Mouse (Mus musculus) stomach, embryonic 15.5 days (tissue): ENCODE measurements around the gene Trim14. TPM values are rescaled to one million over a fixed set of nuclear protein-coding genes. Genes with fewer than 3 reads are reported as not detected.

Source experiments
- ATAC-seq: fragments of 200-750 bp; cut with Nextera tagmentation; 2 replicates; pipeline ENCODE4 v1.8.0; 2017; ENCODE audit warnings: low read depth, moderate number of reproducible peaks, moderate TSS enrichment; ENCODE audit not compliant: insufficient read depth, low FRiP score
- H3K27ac ChIP-seq: fragments of 300-500 bp; sonication (generic); 2 replicates; pipeline ENCODE4 v1.5.1; 2015; ENCODE audit warnings: mild to moderate bottlenecking, inconsistent platforms
- H3K27me3 ChIP-seq: fragments of 300-500 bp; sonication (generic); replicated peaks from 2 replicates; pipeline ENCODE4 v1.6.1; 2015; ENCODE audit warnings: inconsistent platforms
- H3K36me3 ChIP-seq: fragments of 300-500 bp; sonication (generic); 2 replicates; pipeline ENCODE4 v1.6.1; 2015; ENCODE audit warnings: inconsistent platforms
- H3K4me1 ChIP-seq: fragments of 300-500 bp; sonication (generic); 2 replicates; pipeline ENCODE4 v1.6.1; 2015; ENCODE audit warnings: inconsistent platforms
- H3K4me2 ChIP-seq: fragments of 300-500 bp; sonication (generic); 2 replicates; pipeline ENCODE4 v1.6.1; 2015; ENCODE audit warnings: mild to moderate bottlenecking, inconsistent platforms
- H3K4me3 ChIP-seq: fragments of 300-500 bp; sonication (generic); replicated peaks from 2 replicates; pipeline ENCODE4 v1.5.1; 2015; ENCODE audit warnings: inconsistent platforms
- H3K9ac ChIP-seq: fragments of 300-500 bp; sonication (generic); 2 replicates; pipeline ENCODE4 v1.6.1; 2015; ENCODE audit warnings: inconsistent platforms
- H3K9me3 ChIP-seq: fragments of 300-500 bp; sonication (generic); 2 replicates; pipeline ENCODE4 v1.6.1; 2016; ENCODE audit warnings: inconsistent platforms
- WGBS: fragments of 180-500 bp; shearing (Covaris S2); methylation state at CpG from one replicate; pipeline ENCODE4 v1.1.7; 2015; 5-methylcytosine and 5-hydroxymethylcytosine counted together
- polyA plus RNA-seq: library from polyadenylated mRNA; unstranded; fragments of >200 nt; fragmentation: Nextera tagmentation; extraction: Ambion mirVana; gene quantifications from 2 replicates; pipeline ENCODE4 v1.2.1, GENCODE M21; 2015

Trim14 gene
- polyA plus RNA-seq, 1 experiment from 2014 or later = 5.3 TPM

- no peak for ATAC-seq
- WGBS = 77% methylated on average over 12 of the region's 12 CpGs
- Histone ChIP-seq H3K9me3 (no peaks in the 10 kb centered on the region), H3K4me3 (no peak overlapping the region), H3K27me3 (no peaks in the 10 kb centered on the region), H3K4me2 (no peak overlapping the region), H3K9ac (no peak overlapping the region), H3K36me3 (peaks cover 28% of the 10 kb centered on the region), H3K27ac (no peak overlapping the region), H3K4me1 (no peaks in the 10 kb centered on the region; the same call in 1 of the 2 replicates)
These were observed 40.4 kb downstream of the Trim14 start for GRCm38 (mm10) chr4:46495543-46495942.

GRCm38 (mm10) chr4:46493071-46493470 is 42.9 kb downstream of the Trim14 start:
- H3K27ac ChIP-seq = no peak overlapping the region
- H3K4me3 ChIP-seq = no peak overlapping the region
- peaks cover 22% of the 10 kb centered on the region for H3K36me3 ChIP-seq
- H3K9me3 ChIP-seq = no peaks in the 10 kb centered on the region
- 96% methylated on average over 6 of the region's 6 CpGs for WGBS
- H3K4me2 ChIP-seq = no peak overlapping the region
- ATAC-seq = no peak
- H3K4me1 ChIP-seq = no peaks in the 10 kb centered on the region; the same call in none of the 2 replicates
- H3K9ac ChIP-seq = no peak overlapping the region
- H3K27me3 ChIP-seq = no peaks in the 10 kb centered on the region

DNA sequence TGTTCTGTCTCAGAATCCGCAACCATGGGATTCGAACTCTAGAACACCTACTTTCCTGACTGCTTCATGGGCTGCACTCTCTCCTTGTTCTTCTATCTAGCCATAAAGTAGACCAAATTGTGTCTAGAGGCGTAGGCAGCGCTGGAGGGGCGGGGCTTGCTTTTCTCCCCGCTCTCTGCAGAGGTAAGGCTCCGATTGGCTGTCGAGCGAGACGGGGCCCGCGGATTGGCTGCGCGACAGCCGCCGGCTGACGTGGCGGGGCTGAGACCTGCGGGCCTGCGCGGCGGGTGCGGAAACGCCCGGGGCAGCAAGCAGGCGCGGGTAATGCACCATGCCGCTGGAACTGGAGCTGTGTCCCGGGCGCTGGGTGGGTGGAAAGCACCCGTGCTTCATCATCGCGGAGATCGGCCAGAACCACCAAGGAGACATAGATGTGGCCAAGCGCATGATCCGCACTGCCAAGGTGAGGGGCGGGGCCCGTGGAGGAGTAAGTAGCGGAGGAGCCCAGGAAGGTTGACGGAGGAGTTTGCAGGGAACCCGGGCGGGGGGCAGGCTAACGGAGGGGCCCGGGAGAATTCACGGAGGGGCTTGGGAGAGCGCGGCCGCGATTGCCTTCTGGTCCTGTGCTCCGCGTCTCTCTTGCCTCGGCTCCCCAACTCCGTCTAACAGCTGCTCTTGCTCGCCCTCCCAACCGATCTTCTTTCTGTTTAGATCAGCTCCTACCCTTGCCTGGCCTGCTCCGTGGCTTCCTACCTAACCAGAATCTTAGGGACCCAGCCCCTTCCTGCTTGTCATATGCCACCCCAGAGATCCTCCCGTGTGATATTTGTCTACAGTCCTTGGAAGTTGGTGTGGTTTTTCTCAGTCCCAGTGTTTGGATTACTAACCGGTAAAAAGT is 46.7 kb downstream of the Trim14 start, which contains the start of gene Nans:
Gene Nans (plus strand): TSS at position 221 of the 898 bp plus-strand sequence.
- Histone ChIP-seq H3K9ac (peak within 1 kb of the TSS; percentile 75), H3K4me1 (peaks cover 3% of the 10 kb centered on the region), H3K4me2 (peak within 1 kb of the TSS; percentile 54), H3K27me3 (no peaks in the 10 kb centered on the region), H3K9me3 (no peaks in the 10 kb centered on the region), H3K4me3 (peak within 1 kb of the TSS; percentile 76), H3K27ac (peak within 1 kb of the TSS; percentile 77), H3K36me3 (peaks cover 18% of the 10 kb centered on the region)
- ATAC-seq = peak; percentile 99
- under 1% methylated on average over 58 of the region's 58 CpGs for WGBS

DNA sequence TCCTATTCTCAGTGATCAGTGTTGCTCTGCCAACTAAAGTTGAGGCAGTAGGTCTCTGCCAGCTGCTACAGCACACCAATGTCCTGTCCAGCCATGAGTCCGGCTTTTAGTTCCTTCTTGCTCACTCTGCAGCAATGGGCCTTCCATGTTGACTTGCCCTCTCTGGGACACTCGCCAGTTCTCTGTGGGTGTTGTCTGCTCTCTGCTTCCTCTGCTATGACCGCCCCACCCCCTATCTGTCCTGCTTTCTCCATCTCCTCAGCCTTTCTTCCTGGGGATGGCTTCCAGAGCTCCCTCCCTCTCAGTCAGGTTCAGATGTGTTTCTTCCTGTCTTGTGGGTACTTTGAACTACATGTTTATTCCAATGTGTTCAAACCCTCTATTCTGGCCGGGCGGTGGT is 48.6 kb downstream of the Trim14 start:
- no peaks in the 10 kb centered on the region for H3K36me3 ChIP-seq
- H3K9me3 ChIP-seq = no peaks in the 10 kb centered on the region
- no peaks in the 10 kb centered on the region for H3K27me3 ChIP-seq
- no peak overlapping the region for H3K4me3 ChIP-seq
- peaks cover 3% of the 10 kb centered on the region for H3K4me1 ChIP-seq
- ATAC-seq = no peak
- H3K27ac ChIP-seq = no peak overlapping the region
- H3K4me2 ChIP-seq = no peak overlapping the region
- H3K9ac ChIP-seq = no peak overlapping the region
- WGBS = 81% methylated on average over 5 of the region's 5 CpGs

DNA sequence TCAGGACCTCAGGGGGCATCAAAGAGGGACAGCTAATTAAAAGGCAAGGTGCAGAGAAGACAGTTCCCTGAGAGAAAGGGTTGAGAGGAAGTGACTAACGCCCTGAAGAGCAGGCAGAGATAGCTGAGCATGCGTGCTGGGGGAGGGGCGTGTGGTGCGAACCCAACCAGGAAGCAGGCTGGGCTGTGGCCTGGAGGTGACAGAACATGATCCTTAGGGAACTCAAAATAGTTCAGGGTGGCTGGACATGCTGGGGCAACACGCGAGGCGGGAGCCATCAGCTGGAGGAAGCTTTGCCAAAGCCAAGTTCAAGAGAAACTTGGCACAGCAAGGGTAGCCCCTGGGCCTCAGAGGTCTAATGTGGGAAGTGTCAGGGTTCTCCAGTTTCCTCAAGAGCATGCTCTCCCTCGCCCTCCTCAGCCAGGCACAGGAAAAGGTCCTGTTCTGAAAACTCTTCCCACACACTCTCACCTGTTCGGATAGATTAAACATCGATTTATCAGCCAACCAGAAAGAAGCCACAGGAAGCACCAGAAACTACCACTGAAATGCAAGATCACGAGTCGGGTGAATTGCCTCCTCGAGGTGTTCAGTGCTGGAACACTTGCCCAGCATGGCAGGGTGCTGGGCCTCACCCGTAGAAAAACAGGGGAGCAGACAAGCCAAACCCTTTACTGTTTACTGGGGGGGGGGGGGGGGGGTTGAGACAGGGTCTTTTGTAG is 50.1 kb downstream of the Trim14 start:
- no peaks in the 10 kb centered on the region for H3K36me3 ChIP-seq
- H3K4me1 ChIP-seq = peaks cover 3% of the 10 kb centered on the region
- 36% methylated on average over 14 of the region's 14 CpGs for WGBS
- H3K4me3 ChIP-seq = no peak overlapping the region
- no peak overlapping the region for H3K4me2 ChIP-seq
- no peak overlapping the region for H3K27ac ChIP-seq
- H3K9me3 ChIP-seq = no peaks in the 10 kb centered on the region
- H3K27me3 ChIP-seq = no peaks in the 10 kb centered on the region
- no peak overlapping the region for H3K9ac ChIP-seq
- no peak for ATAC-seq

GRCm38 (mm10) chr4:46479081-46479480 is 56.9 kb downstream of the Trim14 start:
- H3K27ac ChIP-seq = no peak overlapping the region
- no peak overlapping the region for H3K4me2 ChIP-seq
- H3K4me1 ChIP-seq = no peaks in the 10 kb centered on the region
- WGBS = 90% methylated on average over 2 of the region's 2 CpGs
- H3K27me3 ChIP-seq = no peaks in the 10 kb centered on the region
- peaks cover 19% of the 10 kb centered on the region for H3K36me3 ChIP-seq
- no peak overlapping the region for H3K4me3 ChIP-seq
- no peak for ATAC-seq
- no peak overlapping the region for H3K9ac ChIP-seq
- H3K9me3 ChIP-seq = no peaks in the 10 kb centered on the region

DNA sequence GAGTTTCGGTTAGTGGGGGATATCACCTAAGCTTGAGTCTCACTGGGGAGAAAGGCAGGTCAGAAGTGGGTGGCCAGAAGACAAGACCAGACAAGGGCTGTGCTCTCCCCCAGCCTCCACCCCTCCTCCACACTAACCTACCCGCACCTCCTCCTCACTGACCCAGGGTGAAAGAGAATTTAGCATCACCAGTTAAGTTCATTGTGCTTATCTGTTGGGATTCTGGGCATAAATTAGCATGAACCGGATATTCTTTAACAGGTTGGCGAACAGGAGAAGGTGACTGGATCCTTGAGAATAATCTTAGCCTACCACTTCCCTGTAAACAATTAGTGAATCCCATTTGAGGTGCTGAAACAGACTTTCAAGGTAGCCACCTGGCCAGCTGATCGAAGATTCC is 60.8 kb downstream of the Trim14 start:
- Histone ChIP-seq H3K4me2 (no peak overlapping the region), H3K27ac (no peak overlapping the region), H3K27me3 (no peaks in the 10 kb centered on the region), H3K9ac (no peak overlapping the region), H3K4me3 (no peak overlapping the region), H3K36me3 (peaks cover 50% of the 10 kb centered on the region), H3K9me3 (no peaks in the 10 kb centered on the region), H3K4me1 (no peaks in the 10 kb centered on the region)
- no peak for ATAC-seq
- WGBS = 90% methylated on average over 5 of the region's 5 CpGs

DNA sequence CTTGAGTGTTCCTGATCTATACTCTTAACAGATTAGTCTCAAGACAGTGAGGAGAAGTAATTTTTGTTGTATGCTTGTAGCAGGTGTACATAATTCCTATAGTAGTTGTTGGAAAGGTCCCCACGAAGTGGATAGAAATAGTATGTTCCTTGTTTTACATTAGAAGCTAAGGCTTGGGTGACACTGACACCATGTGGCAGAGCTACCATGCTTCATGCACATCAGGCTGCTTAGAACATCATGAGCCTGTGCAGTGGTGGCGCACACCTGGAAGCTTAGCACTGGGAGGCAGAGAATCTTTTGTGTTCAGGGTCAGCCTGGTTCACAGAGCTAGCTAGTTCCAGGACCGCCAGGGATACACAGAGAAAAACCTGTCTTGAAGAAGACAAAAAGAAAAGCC is 70.2 kb downstream of the Trim14 start:
- no peaks in the 10 kb centered on the region for H3K9me3 ChIP-seq
- H3K4me1 ChIP-seq = no peaks in the 10 kb centered on the region
- peaks cover 69% of the 10 kb centered on the region for H3K36me3 ChIP-seq
- no peak overlapping the region for H3K4me2 ChIP-seq
- no peak overlapping the region for H3K4me3 ChIP-seq
- no peaks in the 10 kb centered on the region for H3K27me3 ChIP-seq
- no peak overlapping the region for H3K27ac ChIP-seq
- H3K9ac ChIP-seq = no peak overlapping the region
- no peak for ATAC-seq
- 83% methylated on average over 3 of the region's 3 CpGs for WGBS

DNA sequence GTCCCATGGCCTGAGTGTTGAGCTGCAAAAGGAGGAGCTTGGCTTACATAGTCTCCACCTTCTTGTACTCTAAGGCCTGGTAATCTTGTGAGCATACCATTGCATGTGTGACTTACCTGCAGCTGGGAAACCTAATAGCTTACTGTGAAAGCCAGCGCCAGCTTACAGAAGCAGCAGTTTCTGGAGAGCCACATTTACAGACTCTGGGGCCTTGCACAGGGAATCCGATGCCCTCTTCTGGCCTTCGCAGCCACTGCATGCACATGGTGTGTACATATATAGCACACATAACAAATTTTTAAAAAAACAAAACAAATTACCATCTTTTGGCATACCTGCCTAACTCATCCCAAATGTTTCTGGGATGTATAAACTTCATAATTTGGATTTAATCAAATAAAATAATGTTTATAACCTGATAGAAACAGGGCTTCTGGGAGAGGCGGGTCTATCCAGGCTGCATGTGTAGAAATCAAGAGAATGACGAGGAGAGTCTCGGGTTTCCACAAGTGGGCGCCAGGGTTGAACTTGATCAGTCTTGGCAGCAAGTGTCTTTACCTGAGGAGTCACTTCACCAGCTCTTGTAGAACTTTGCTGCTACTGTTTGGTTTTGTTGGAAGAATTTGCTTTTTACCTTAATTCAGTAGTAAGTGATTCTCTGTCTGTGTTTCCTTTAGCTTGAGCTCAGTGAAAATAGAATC is 72.7 kb downstream of the Trim14 start:
- Histone ChIP-seq H3K4me3 (no peak overlapping the region), H3K36me3 (peaks cover 54% of the 10 kb centered on the region), H3K9me3 (no peaks in the 10 kb centered on the region), H3K27me3 (no peaks in the 10 kb centered on the region), H3K4me1 (no peaks in the 10 kb centered on the region), H3K4me2 (no peak overlapping the region), H3K9ac (no peak overlapping the region), H3K27ac (no peak overlapping the region)
- no peak for ATAC-seq
- 83% methylated on average over 7 of the region's 7 CpGs for WGBS

GRCm38 (mm10) chr4:46458411-46458810 is 77.5 kb downstream of the Trim14 start:
- Histone ChIP-seq H3K4me1 (peaks cover 13% of the 10 kb centered on the region), H3K4me2 (no peak overlapping the region), H3K27me3 (no peaks in the 10 kb centered on the region), H3K9ac (no peak overlapping the region), H3K27ac (no peak overlapping the region), H3K4me3 (no peak overlapping the region), H3K9me3 (no peaks in the 10 kb centered on the region), H3K36me3 (peaks cover 11% of the 10 kb centered on the region)
- no peak for ATAC-seq
- WGBS = 96% methylated on average over 2 of the region's 2 CpGs

GRCm38 (mm10) chr4:46457186-46457585 is 78.8 kb downstream of the Trim14 start:
- Histone ChIP-seq H3K4me1 (peaks cover 20% of the 10 kb centered on the region), H3K27me3 (no peaks in the 10 kb centered on the region), H3K4me2 (no peak overlapping the region), H3K36me3 (peaks cover 6% of the 10 kb centered on the region), H3K9me3 (no peaks in the 10 kb centered on the region), H3K27ac (no peak overlapping the region), H3K4me3 (no peak overlapping the region), H3K9ac (no peak overlapping the region)
- 91% methylated on average over 3 of the region's 3 CpGs for WGBS
- ATAC-seq = no peak
